Mouse (Mus musculus) thymus, adult 2 months (tissue): Measurements from ENCODE around the gene Prim2.

Experiments used
- CTCF ChIP-seq: fragments of 200-500 bp; IDR thresholded peaks from 2 replicates; pipeline ENCODE4 v1.5.1; 2012; ENCODE audit warnings: mild to moderate bottlenecking, control low read depth, low read length, moderate library complexity, borderline replicate concordance; ENCODE audit not compliant: control insufficient read depth, poor library complexity, insufficient read depth; ENCODE audit errors: extremely low read depth
- POLR2A ChIP-seq: fragments of 200-500 bp; IDR thresholded peaks from 2 replicates; pipeline ENCODE4 v1.6.1; 2012; ENCODE audit warnings: mild to moderate bottlenecking, low read length, control low read depth, moderate library complexity; ENCODE audit not compliant: control insufficient read depth, poor library complexity, insufficient read depth; ENCODE audit errors: extremely low read depth

DNA sequence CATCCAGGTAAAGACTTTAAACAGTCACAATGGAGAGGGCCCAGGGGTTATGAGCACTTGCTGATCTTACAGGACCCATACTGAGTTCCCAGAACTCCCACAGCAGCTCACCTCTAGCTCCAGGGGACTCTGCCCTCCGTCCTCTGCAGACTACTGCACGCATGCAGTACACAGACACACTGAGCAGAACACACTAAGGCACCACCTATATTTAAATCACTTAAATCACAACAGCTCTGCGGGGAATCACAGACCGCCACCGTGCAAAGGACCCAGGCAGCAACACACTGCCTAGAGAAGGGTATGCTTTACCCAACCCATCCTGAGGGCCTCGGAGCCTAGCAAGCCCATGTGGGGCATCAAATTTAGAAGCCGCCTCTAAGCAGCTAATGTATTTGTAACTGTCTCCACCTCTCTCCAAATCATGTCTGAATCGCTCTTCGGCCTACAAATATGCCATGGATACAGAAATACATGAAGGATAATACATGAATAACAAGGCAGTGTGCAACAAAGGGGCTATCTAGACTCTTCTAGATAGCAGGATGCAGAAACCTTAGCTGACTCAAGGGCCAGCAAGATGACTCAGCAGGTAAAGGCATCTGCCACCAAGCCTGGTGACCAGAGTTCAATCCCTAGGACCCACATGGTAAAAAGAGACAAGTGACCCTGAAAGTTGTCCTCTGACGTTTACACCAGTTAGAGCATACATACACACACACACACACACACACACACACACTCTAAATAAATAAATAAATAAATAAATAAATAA is 33.0 kb downstream of the Prim2 start:
- no peak for TF ChIP-seq CTCF
- TF ChIP-seq POLR2A, result no peak
